Mouse (Mus musculus) adrenal gland, postnatal 25 days (tissue): ENCODE measurements around the gene Tnfrsf17. TPM values are rescaled to one million over a fixed set of nuclear protein-coding genes. Genes with fewer than 3 reads are reported as not detected.
"Not testable (repeated sequence)": the region's sequence is repeated elsewhere in the genome, so short reads cannot be mapped to it uniquely, and the experiment has no call there.

Experiments used
- DNase-seq: peaks from one replicate; pipeline ENCODE4 v3.0.0; 2021; ENCODE audit warnings: mixed read lengths
- total RNA-seq: library from RNA; stranded (reverse); gene quantifications from 2 replicates; pipeline ENCODE4 v1.2.3, GENCODE M21; 2021

Gene Tnfrsf17
- total RNA-seq, 1 experiment from 2014 or later: not detected

DNA sequence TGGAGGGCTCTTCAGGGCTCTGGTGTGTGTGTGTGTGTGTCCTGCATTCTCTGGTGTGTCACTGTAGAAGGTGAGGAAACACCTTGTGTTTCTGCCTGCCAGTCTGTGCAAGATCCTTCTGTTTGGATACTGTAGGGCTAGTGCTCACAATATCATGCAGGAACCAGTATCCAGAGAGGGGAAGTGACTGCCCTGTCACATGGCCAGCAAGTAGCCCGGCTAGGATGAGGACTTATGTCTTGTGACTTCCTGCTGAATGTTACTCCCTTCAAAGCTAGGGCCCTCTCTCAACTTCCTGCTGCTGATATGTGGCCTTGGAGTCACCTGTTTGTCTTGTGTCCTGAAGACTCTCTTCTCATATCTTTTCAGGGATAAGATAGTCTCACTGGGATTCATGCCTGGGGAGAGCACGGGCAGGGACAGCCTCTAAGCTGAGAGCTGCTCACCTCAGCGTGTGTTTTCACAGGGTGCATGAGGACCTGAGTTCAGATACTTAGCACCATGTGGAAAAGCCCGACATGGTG, 29.7 kb downstream of the Tnfrsf17 start:
- DNase-seq: no peak

DNA sequence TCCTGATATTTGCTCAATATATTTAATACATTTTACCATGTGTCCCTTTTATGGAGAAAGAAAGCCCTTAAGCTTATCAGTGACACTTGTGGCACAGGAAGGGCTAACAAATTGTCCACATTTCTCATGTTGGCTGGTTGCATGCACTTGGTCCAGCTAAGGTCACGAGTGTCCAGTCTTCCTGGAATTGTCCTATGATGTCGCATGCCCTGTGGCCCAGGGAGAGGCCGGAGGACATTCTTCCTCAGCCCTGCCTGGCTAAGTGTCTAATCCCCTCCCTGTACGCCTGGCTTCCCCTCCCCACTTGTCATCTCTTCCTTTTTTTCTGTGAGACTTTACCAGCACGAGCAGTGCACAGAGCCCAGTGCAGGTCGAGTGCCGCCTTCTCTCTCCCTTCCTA, 38.3 kb downstream of the Tnfrsf17 start:
- DNase-seq: no peak

DNA sequence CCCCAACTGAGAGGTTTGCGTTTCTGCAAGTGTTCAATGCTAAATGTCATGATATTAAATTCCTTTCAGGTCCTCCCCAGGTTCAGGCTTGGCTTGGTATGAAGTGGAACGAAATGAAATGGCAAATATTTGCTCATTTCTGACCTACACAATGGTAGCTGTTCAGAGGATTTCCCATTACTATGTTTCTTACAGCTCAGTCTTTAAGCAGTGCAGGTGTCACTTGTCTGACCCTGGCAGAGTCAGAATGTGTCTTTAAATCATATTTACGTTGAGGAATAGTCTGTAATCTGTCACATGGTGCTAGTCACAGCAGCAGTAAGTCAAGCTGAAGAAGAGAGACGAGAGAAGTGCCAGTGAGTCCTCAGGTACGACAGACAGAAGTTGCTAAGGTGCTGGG, 45.6 kb downstream of the Tnfrsf17 start:
- DNase-seq: no peak

DNA sequence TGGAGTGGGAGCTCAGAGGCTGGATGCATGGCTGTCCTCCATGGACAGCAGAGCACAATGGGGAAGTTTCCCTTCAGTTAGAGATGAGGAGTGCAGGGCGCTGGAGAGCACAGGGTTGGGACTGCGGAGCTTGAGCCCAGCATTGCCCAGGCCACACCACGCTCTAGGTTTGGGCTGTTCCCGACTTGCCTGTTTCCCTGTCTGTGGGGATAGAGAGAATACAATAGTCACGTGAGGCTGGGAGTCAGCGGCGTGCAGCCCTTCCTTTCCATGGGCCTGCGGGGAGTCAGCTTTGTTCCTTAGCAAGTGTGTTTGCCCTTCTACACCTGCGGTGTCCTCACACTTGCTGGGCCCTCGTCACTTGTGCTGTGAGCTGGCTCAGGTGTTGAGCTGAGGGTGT, 46.3 kb downstream of the Tnfrsf17 start:
- no peak for DNase-seq

DNA sequence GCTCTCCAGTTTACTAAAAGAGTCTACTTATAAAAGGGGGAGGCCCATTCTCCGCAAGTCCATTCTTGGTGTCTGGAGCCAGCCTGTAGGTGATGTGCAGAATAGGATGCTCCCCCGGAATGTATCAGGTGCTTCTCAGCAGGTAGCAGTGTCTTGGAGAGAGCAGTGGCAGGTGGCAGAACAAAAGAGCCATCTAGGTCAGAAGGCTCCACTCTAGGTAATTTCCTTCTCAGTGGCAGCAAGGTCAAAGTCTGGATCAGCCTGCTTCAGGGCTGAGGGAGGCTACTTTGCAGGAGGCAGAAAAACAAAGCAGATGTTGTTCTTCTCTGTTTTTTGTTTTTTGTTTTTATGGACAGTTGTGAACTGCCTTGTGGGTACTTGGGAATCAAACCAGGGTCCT, 47.0 kb downstream of the Tnfrsf17 start:
- not testable (repeated sequence) for DNase-seq

DNA sequence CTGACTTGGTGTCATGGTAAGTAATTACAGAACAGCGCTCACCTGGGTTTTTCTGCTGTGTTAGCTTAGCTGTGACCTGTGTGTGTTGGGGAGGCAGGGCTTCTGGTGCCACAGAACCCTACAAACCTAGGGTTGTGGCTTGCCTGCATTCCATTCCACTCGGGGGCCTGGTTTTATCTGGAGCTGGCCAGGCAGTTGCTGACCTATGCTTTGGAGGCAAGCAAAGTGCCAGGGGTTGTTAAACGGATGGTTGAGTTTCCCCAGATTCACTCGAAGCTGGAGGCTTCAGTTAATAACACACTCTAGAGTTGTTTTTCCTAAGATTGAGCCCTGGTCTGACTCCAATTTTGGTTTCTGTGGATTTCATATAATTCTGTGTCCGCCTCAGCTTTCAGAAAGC, 52.0 kb downstream of the Tnfrsf17 start:
- no peak for DNase-seq

DNA sequence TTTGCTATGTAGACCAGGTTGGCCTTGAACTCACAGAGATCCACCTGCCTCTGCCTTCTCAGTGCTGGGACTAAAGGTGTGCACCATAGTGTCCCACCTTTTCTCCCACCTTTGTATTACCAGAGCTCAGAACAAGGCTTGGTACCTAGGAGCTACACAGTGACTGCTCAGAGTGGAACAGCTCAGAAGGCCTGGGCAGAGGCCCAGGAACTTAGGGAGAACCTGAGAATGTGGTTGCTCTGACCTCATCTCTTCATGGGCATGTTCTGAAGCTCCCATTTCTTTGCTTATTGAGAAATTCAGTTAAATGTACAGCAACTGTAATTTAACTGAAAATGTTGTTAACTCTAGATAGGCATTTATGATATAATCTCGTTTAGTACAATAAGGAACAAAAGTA, 53.2 kb downstream of the Tnfrsf17 start:
- DNase-seq: no peak

DNA sequence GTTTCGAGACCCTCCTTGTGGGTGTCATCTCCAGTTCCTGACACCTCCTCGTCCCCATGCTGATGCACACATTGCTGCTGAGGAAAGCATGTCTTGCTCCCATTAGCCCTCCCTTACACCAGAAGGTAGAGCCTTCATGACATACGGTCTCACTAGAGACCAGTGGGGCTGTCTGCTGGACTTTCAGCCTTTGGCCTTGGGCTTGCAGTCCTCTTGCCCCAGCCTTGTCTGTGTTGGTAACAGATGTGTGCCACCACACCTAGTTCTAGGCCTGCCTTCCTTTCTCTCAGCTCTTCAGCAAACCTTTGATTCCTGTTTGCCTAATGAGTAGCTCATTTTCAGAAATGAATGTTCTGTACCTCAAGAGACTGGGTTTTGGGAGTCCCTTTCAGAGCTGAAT, 54.8 kb downstream of the Tnfrsf17 start:
- DNase-seq: no peak

DNA sequence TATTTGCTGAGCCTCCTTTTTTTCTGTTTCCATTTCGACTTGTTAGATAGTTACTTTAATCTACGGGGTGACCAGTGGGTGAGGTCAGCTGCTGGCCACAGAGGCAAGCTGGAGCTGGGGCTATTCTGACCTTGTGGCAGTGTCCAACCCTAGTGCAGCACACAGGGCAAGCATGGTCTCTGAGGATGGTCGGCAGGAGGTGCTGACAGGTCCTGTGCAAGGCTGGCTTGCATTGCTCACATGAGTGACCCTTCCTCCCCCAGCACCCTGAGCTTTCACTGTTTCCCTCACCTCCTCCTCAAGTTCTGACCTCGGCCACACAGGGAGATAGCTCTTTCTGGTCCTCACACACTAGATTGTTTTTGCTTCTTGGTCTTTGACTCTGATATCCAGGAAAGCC, 55.5 kb downstream of the Tnfrsf17 start:
- no peak for DNase-seq

DNA sequence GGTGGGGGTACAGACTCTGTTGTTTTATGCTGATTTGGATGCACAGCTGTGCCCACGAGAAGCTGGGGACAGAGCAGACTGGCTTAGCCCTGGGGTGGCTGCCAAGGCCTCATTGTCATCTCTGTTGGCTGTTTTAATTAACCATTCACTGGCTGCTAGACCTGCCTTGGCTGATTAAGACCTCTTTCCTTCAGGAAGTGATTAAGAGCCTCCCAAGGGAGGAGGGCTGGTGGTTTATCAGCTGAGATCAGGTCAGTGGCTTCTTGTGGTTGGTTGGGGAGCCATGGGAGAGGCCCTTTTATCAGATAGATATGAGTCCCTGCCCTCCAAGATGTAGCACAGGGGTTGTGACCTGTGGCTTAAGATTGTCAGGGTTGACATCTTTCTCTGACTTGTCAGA, 56.0 kb downstream of the Tnfrsf17 start:
- no peak for DNase-seq

Other genes starting within 250 kb of the Tnfrsf17 start
- 38.6 and 46.5 TPM in 2 replicates for gene Litaf, start 247.7 kb upstream of the Tnfrsf17 start, total RNA-seq
- 43.9 and 44.1 TPM in 2 replicates for gene Txndc11, start 179.2 kb upstream of the Tnfrsf17 start, total RNA-seq
- 93.1 and 98.6 TPM in 2 replicates for gene Zc3h7a, start 137.4 kb upstream of the Tnfrsf17 start, total RNA-seq
- gene Rsl1d1, start 110.5 kb upstream of the Tnfrsf17 start, total RNA-seq: 71.5 and 79.2 TPM in 2 replicates
- 131 and 177 TPM in 2 replicates for gene Gspt1, start 59.5 kb upstream of the Tnfrsf17 start, total RNA-seq
- 16.1 and 20.7 TPM in 2 replicates for gene Snx29, start 9.1 kb downstream of the Tnfrsf17 start, total RNA-seq